Mouse (Mus musculus) heart, embryonic 11.5 days (tissue): ENCODE data around the gene Arhgap24. TPM values are rescaled to one million over a fixed set of nuclear protein-coding genes. Genes with fewer than 3 reads are reported as not detected.

Experiments used
- ATAC-seq: fragments of 200-750 bp; cut with Nextera tagmentation; replicated peaks from 2 replicates; pipeline ENCODE4 v1.8.0; 2017; ENCODE audit warnings: moderate library complexity; ENCODE audit not compliant: insufficient number of reproducible peaks, low FRiP score, low TSS enrichment
- H3K27ac ChIP-seq: fragments of 300-500 bp; sonication (generic); 2 replicates; pipeline ENCODE4 v1.5.1; 2014; ENCODE audit warnings: mild to moderate bottlenecking, low read depth, low read length
- H3K27me3 ChIP-seq: fragments of 300-500 bp; sonication (generic); 2 replicates; pipeline ENCODE4 v1.6.1; 2014; ENCODE audit warnings: mild to moderate bottlenecking, low read length, mixed read lengths; ENCODE audit not compliant: control insufficient read depth, insufficient read depth
- H3K36me3 ChIP-seq: fragments of 300-500 bp; sonication (generic); 2 replicates; pipeline ENCODE4 v1.6.1; 2014; ENCODE audit warnings: mild to moderate bottlenecking, low read length, moderate library complexity, mixed read lengths; ENCODE audit not compliant: control insufficient read depth, insufficient read depth
- H3K4me1 ChIP-seq: fragments of 300-500 bp; sonication (generic); 2 replicates; pipeline ENCODE4 v1.6.1; 2014; ENCODE audit warnings: low read length; ENCODE audit not compliant: control insufficient read depth, insufficient read depth
- H3K4me2 ChIP-seq: fragments of 300-500 bp; sonication (generic); 2 replicates; pipeline ENCODE4 v1.6.1; 2014; ENCODE audit warnings: mild to moderate bottlenecking, moderate library complexity
- H3K4me3 ChIP-seq: fragments of 300-500 bp; sonication (generic); 2 replicates; pipeline ENCODE4 v1.5.1; 2014; ENCODE audit warnings: low read depth, low read length
- H3K9ac ChIP-seq: fragments of 300-500 bp; sonication (generic); 2 replicates; pipeline ENCODE4 v1.6.1; 2014; ENCODE audit warnings: mild to moderate bottlenecking, low read depth, low read length, moderate library complexity
- H3K9me3 ChIP-seq: fragments of 300-500 bp; sonication (generic); replicated peaks from 2 replicates; pipeline ENCODE4 v1.6.1; 2016; ENCODE audit warnings: low read length; ENCODE audit not compliant: control insufficient read depth
- WGBS: fragments of 180-500 bp; shearing (Covaris S2); extraction: QIAGEN DNeasy Blood & Tissue Kit; methylation state at CpG from one replicate; pipeline ENCODE4 v1.1.7; 2014; ENCODE audit not compliant: insufficient replicate concordance; 5-methylcytosine and 5-hydroxymethylcytosine counted together
- polyA plus RNA-seq: library from polyadenylated mRNA; unstranded; fragments of >200 nt; fragmentation: Nextera tagmentation; extraction: Ambion mirVana; gene quantifications from 2 replicates; pipeline ENCODE4 v1.2.1, GENCODE M21; 2014

Arhgap24 gene
- polyA plus RNA-seq, 1 experiment from 2014 or later = 6.2 TPM

GRCm38 (mm10) chr5:102576750-102577149 lies 95.6 kb downstream of the Arhgap24 start:
- Histone ChIP-seq H3K4me1 (no peaks in the 10 kb centered on the region), H3K27me3 (no peaks in the 10 kb centered on the region), H3K27ac (no peak overlapping the region), H3K36me3 (no peaks in the 10 kb centered on the region), H3K4me3 (no peak overlapping the region), H3K4me2 (no peak overlapping the region), H3K9ac (no peak overlapping the region), H3K9me3 (no peaks in the 10 kb centered on the region)
- ATAC-seq = no peak
- WGBS = 84% methylated on average over 3 of the region's 3 CpGs

- Histone ChIP-seq H3K9me3 (no peaks in the 10 kb centered on the region), H3K9ac (no peak overlapping the region), H3K4me2 (no peak overlapping the region), H3K4me3 (no peak overlapping the region), H3K36me3 (no peaks in the 10 kb centered on the region), H3K4me1 (no peaks in the 10 kb centered on the region), H3K27me3 (no peaks in the 10 kb centered on the region), H3K27ac (no peak overlapping the region)
- 55% methylated on average over 3 of the region's 3 CpGs for WGBS
- no peak for ATAC-seq
Observed at GRCm38 (mm10) chr5:102577729-102578128, 96.5 kb downstream of the Arhgap24 start.

GRCm38 (mm10) chr5:102578431-102578830 lies 97.2 kb downstream of the Arhgap24 start:
- Histone ChIP-seq H3K27me3 (no peaks in the 10 kb centered on the region), H3K9ac (no peak overlapping the region), H3K27ac (no peak overlapping the region), H3K4me3 (no peak overlapping the region), H3K4me1 (no peaks in the 10 kb centered on the region), H3K36me3 (no peaks in the 10 kb centered on the region), H3K9me3 (no peaks in the 10 kb centered on the region), H3K4me2 (no peak overlapping the region)
- WGBS = 74% methylated on average over 8 of the region's 8 CpGs
- no peak for ATAC-seq

GRCm38 (mm10) chr5:102582864-102583410 lies 101.7 kb downstream of the Arhgap24 start:
- WGBS = 73% methylated on average over 6 of the region's 6 CpGs
- Histone ChIP-seq H3K4me3 (no peak overlapping the region), H3K9ac (no peak overlapping the region), H3K27me3 (no peaks in the 10 kb centered on the region), H3K4me2 (no peak overlapping the region), H3K36me3 (no peaks in the 10 kb centered on the region), H3K27ac (no peak overlapping the region), H3K9me3 (peaks cover 4% of the 10 kb centered on the region; the same call in 1 of the 2 replicates), H3K4me1 (no peaks in the 10 kb centered on the region)
- ATAC-seq = no peak

- ATAC-seq = no peak
- no peaks in the 10 kb centered on the region for H3K36me3 ChIP-seq
- no peaks in the 10 kb centered on the region for H3K4me1 ChIP-seq
- no peak overlapping the region for H3K4me3 ChIP-seq
- no peak overlapping the region for H3K27ac ChIP-seq
- no peak overlapping the region for H3K4me2 ChIP-seq
- peaks cover 1% of the 10 kb centered on the region; the same call in 1 of the 2 replicates for H3K9me3 ChIP-seq
- WGBS = 82% methylated on average over 1 of the region's 1 CpGs
- no peak overlapping the region for H3K9ac ChIP-seq
- no peaks in the 10 kb centered on the region for H3K27me3 ChIP-seq
Observed at GRCm38 (mm10) chr5:102591422-102591821, 110.2 kb downstream of the Arhgap24 start.

GRCm38 (mm10) chr5:102593058-102593457 lies 111.9 kb downstream of the Arhgap24 start:
- ATAC-seq = no peak

GRCm38 (mm10) chr5:102599102-102599501 lies 117.9 kb downstream of the Arhgap24 start:
- Histone ChIP-seq H3K36me3 (no peaks in the 10 kb centered on the region), H3K9ac (no peak overlapping the region), H3K4me2 (no peak overlapping the region), H3K4me1 (no peaks in the 10 kb centered on the region), H3K4me3 (no peak overlapping the region), H3K27me3 (no peaks in the 10 kb centered on the region), H3K9me3 (no peaks in the 10 kb centered on the region), H3K27ac (no peak overlapping the region)
- no peak for ATAC-seq
- WGBS = 76% methylated on average over 1 of the region's 1 CpGs

More at GRCm38 (mm10) chr5:102593058-102593457, 111.9 kb downstream of the Arhgap24 start:
- Histone ChIP-seq H3K27me3 (no peaks in the 10 kb centered on the region), H3K4me2 (no peak overlapping the region), H3K4me1 (no peaks in the 10 kb centered on the region), H3K27ac (no peak overlapping the region), H3K9ac (no peak overlapping the region), H3K9me3 (no peaks in the 10 kb centered on the region), H3K4me3 (no peak overlapping the region), H3K36me3 (no peaks in the 10 kb centered on the region)
- WGBS = 69% methylated on average over 2 of the region's 2 CpGs

- H3K4me1 ChIP-seq = peaks cover 4% of the 10 kb centered on the region; the same call in 1 of the 2 replicates
- H3K9me3 ChIP-seq = no peaks in the 10 kb centered on the region
- ATAC-seq = no peak
- WGBS = 73% methylated on average over 3 of the region's 3 CpGs
- no peak overlapping the region for H3K4me3 ChIP-seq
- no peaks in the 10 kb centered on the region for H3K27me3 ChIP-seq
- H3K36me3 ChIP-seq = no peaks in the 10 kb centered on the region
- no peak overlapping the region for H3K27ac ChIP-seq
- H3K9ac ChIP-seq = no peak overlapping the region
- H3K4me2 ChIP-seq = no peak overlapping the region
Observed at GRCm38 (mm10) chr5:102613571-102613970, 132.4 kb downstream of the Arhgap24 start.

GRCm38 (mm10) chr5:102614081-102614480 lies 132.9 kb downstream of the Arhgap24 start:
- no peaks in the 10 kb centered on the region for H3K36me3 ChIP-seq
- H3K4me3 ChIP-seq = no peak overlapping the region
- no peaks in the 10 kb centered on the region for H3K27me3 ChIP-seq
- no peak overlapping the region for H3K4me2 ChIP-seq
- H3K9ac ChIP-seq = no peak overlapping the region
- no peak overlapping the region for H3K27ac ChIP-seq
- peaks cover 4% of the 10 kb centered on the region; the same call in 1 of the 2 replicates for H3K4me1 ChIP-seq
- WGBS = 82% methylated on average over 2 of the region's 2 CpGs
- no peaks in the 10 kb centered on the region for H3K9me3 ChIP-seq
- no peak for ATAC-seq
